Mouse (Mus musculus) limb, embryonic 14.5 days (tissue): ENCODE measurements at regions not wholly inside any gene's neighbourhood (a gene's known extent, or its start where the extent isn't known, plus 50 kb on each side); places are given as distances from the start of the nearest gene placed in this dataset.
A peak's percentile ranks its signal among the peaks of the same experiment; 100 is the strongest.

ENCODE experiments used
- ATAC-seq: fragments of 200-750 bp; cut with Nextera tagmentation; 2 replicates; pipeline ENCODE4 v1.8.0; 2017; ENCODE audit warnings: low read depth, moderate number of reproducible peaks, moderate TSS enrichment; ENCODE audit not compliant: low FRiP score
- DNase-seq: peaks from one replicate; pipeline ENCODE4 v3.0.0-alpha.2; 2015; ENCODE audit warnings: low spot score
- H3K27ac ChIP-seq: fragments of 300-500 bp; sonication (generic); replicated peaks from 2 replicates; pipeline ENCODE4 v1.5.1; 2014; ENCODE audit warnings: low read depth, mild to moderate bottlenecking, low read length, moderate library complexity, mixed read lengths
- H3K27me3 ChIP-seq: fragments of 300-500 bp; sonication (generic); 2 replicates; pipeline ENCODE4 v1.6.1; 2014; ENCODE audit warnings: low read length, mixed read lengths; ENCODE audit not compliant: control insufficient read depth, insufficient read depth
- H3K36me3 ChIP-seq: fragments of 300-500 bp; sonication (generic); 2 replicates; pipeline ENCODE4 v1.6.1; 2014; ENCODE audit warnings: mild to moderate bottlenecking, low read length, moderate library complexity, mixed read lengths; ENCODE audit not compliant: control insufficient read depth, insufficient read depth
- H3K4me1 ChIP-seq: fragments of 300-500 bp; sonication (generic); 2 replicates; pipeline ENCODE4 v1.6.1; 2014; ENCODE audit warnings: antibody characterized with exemption, low read length, mixed read lengths; ENCODE audit not compliant: control insufficient read depth, insufficient read depth
- H3K4me2 ChIP-seq: fragments of 300-500 bp; sonication (generic); replicated peaks from 2 replicates; pipeline ENCODE4 v1.6.1; 2014; ENCODE audit warnings: low read depth, mild to moderate bottlenecking, low read length, moderate library complexity; ENCODE audit not compliant: severe bottlenecking
- H3K4me3 ChIP-seq: fragments of 300-500 bp; sonication (generic); replicated peaks from 2 replicates; pipeline ENCODE4 v1.5.1; 2014; ENCODE audit warnings: low read length
- H3K9ac ChIP-seq: fragments of 300-500 bp; sonication (generic); 2 replicates; pipeline ENCODE4 v1.6.1; 2014; ENCODE audit warnings: mild to moderate bottlenecking, low read depth, low read length, moderate library complexity; ENCODE audit not compliant: severe bottlenecking
- H3K9me3 ChIP-seq: fragments of 300-500 bp; sonication (generic); 2 replicates; pipeline ENCODE4 v1.6.1; 2016; ENCODE audit warnings: low read length; ENCODE audit not compliant: control insufficient read depth
- POLR2A ChIP-seq: fragments of 200-500 bp; IDR thresholded peaks from 2 replicates; pipeline ENCODE4 v1.8.0; 2012; ENCODE audit warnings: inconsistent platforms, mild to moderate bottlenecking, moderate library complexity, borderline replicate concordance; ENCODE audit not compliant: insufficient read depth, insufficient read length; ENCODE audit errors: extremely low read depth
- WGBS: fragments of 180-500 bp; shearing (Covaris S2); extraction: QIAGEN DNeasy Blood & Tissue Kit; methylation state at CpG from one replicate; pipeline ENCODE4 v1.1.7; 2014; 5-methylcytosine and 5-hydroxymethylcytosine counted together

DNA sequence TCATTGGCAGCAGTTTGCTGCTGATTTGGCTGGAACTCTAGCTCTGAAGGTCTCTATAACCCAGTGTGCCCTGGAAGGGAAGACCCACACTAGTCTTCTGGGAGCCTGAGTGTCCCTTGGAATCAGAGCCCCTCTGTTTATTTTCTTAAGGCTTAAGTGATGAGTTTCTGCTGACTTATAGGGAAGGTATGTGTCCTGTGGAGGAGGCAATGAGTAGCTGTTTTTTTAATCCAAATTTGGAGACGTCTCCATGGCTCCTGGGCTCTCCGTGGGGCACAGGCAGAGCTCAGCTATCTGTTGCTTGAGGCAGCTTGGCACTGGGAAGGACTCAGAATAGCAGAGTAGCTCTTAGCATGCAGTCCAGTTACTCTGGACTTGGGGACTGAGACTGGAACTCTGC is 146.4 kb downstream of the Ttc32 start:
- Histone ChIP-seq H3K27me3 (no peaks in the 10 kb centered on the region), H3K4me3 (no peak overlapping the region), H3K9ac (no peak overlapping the region), H3K4me1 (peaks cover 4% of the 10 kb centered on the region; the same call in 1 of the 2 replicates), H3K27ac (no peak overlapping the region), H3K9me3 (no peaks in the 10 kb centered on the region), H3K4me2 (no peak overlapping the region), H3K36me3 (no peaks in the 10 kb centered on the region)
- no peak for ATAC-seq
- no peak for TF ChIP-seq POLR2A
- 42% methylated on average over 2 of the region's 2 CpGs for WGBS
- no peak for DNase-seq

DNA sequence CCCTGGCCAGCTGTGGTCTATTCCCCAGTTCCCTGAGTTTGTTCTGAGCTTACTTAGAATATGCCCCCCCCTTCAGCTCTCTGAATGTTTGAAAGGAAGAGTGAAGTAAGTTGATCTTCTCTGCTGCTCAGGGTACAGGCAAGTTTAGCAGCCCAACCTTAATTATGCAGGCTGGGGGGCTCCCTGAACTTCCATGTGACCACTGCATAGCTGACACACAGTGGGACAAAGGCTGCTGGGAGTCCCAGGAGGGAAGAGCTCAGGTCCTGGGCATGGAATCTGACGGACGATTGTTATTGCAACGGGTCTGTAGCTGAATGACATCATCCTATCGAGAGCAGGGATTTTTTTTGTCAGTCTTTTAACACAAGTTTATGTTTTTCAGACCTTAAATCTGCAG is 148.8 kb downstream of the Ttc32 start:
- Histone ChIP-seq H3K36me3 (no peaks in the 10 kb centered on the region), H3K9ac (no peak overlapping the region), H3K9me3 (no peaks in the 10 kb centered on the region), H3K4me2 (no peak overlapping the region), H3K27ac (no peak overlapping the region), H3K4me3 (no peak overlapping the region), H3K4me1 (peaks cover 4% of the 10 kb centered on the region; the same call in 1 of the 2 replicates), H3K27me3 (no peaks in the 10 kb centered on the region)
- ATAC-seq (peak; percentile 45; the same call in 1 of the 2 replicates), DNase-seq (peak; percentile 23)
- TF ChIP-seq POLR2A, result no peak
- 19% methylated on average over 4 of the region's 4 CpGs for WGBS

DNA sequence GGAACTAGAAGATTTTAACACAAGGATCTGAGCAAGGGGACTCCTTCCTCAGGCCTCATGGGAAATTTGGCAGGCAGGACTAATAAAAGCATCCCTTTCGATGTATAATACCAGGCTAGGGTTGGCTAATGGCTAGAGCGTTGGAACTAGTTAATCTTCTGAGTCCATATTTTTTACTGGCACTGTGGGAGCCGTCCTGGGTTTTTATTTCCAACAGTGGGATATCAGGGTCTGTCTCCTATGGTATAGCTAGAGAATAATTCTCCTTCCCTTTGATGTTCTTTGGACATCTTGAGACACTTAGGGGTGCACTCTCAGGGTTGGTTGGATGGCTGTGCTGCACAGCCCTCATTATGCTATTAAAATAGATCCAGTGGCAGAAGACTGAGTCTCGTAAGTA is 150.9 kb downstream of the Ttc32 start:
- ATAC-seq, result peak; percentile 60
- TF ChIP-seq POLR2A, result no peak
- DNase-seq, result peak; percentile 57

DNA sequence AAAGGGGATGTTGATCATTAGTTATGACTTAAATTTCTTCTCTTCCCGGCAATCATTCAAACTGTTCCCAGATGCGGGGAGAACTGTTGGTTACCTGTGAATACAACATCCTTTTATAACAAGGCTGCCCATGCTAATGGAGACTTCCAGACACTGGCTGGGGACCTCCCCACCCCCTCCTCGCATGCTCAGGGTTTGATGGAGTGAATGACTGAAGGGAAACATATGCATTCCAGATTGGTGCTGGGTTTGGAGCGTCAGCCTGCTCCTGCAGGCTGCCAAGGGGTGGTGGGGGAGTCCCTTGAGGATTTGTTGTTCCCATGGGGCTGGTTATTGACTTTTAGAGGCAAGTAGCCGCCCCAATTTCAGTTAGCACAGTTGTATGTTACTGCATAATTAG is 161.9 kb downstream of the Ttc32 start:
- Histone ChIP-seq H3K4me3 (no peak overlapping the region), H3K27ac (no peak overlapping the region), H3K36me3 (no peaks in the 10 kb centered on the region), H3K9ac (no peak overlapping the region), H3K4me2 (no peak overlapping the region), H3K9me3 (no peaks in the 10 kb centered on the region), H3K4me1 (no peaks in the 10 kb centered on the region), H3K27me3 (no peaks in the 10 kb centered on the region)
- no peak for TF ChIP-seq POLR2A
- 32% methylated on average over 5 of the region's 5 CpGs for WGBS
- ATAC-seq, result no peak
- no peak for DNase-seq

More for the DNA sequence above, 150.9 kb downstream of the Ttc32 start:
- Histone ChIP-seq H3K4me1 (peaks cover 4% of the 10 kb centered on the region; the same call in 1 of the 2 replicates), H3K4me2 (no peak overlapping the region), H3K9ac (no peak overlapping the region), H3K36me3 (no peaks in the 10 kb centered on the region), H3K9me3 (no peaks in the 10 kb centered on the region), H3K27me3 (no peaks in the 10 kb centered on the region), H3K4me3 (no peak overlapping the region), H3K27ac (no peak overlapping the region)
- WGBS, result 29% methylated on average over 4 of the region's 4 CpGs

DNA sequence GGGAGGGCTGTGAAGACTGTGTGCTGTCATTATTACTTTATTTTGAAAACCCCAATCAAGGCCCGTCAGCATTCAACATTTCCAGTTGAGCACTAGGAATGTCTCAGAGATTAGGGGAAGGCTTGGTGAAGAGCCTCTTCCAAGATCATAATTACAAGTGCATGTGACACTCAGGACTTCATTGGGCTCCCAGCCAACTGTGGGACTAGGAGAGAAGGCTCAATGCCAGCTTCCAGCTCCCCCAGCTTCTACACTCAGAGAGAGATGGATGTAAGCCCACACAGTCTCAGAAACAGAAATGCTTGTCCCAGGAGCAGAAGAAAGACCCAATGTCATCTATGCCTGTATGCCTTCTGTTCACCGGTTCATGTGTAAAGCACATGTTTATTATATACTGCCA is 169.5 kb downstream of the Ttc32 start:
- ATAC-seq, result no peak
- H3K27ac ChIP-seq, result no peak overlapping the region
- no peak for TF ChIP-seq POLR2A
- no peak overlapping the region for H3K4me2 ChIP-seq
- 81% methylated on average over 2 of the region's 2 CpGs for WGBS
- H3K4me1 ChIP-seq, result peaks cover 5% of the 10 kb centered on the region; the same call in 1 of the 2 replicates
- DNase-seq, result no peak
- no peaks in the 10 kb centered on the region for H3K9me3 ChIP-seq
- no peak overlapping the region for H3K4me3 ChIP-seq
- no peaks in the 10 kb centered on the region for H3K27me3 ChIP-seq
- no peak overlapping the region for H3K9ac ChIP-seq
- H3K36me3 ChIP-seq, result no peaks in the 10 kb centered on the region

DNA sequence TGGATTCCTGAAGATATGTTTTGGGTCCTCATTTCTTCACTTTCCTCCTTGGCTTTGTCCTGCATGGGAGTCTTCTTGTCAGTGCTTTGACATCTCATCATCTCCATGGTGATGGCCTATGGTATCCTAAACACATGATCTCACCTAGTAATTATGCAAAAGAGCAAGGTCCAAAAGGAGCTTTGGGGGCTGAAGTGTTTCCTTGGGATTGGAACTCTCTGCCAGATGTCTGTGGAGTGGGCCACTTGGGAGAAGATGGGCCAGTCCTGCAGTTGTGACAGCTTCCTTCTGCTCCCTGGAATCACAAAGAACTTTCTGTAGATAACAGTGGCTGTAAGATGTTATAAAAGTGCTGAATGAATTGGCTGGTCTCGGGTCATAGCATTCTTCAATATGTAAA is 182.4 kb downstream of the Ttc32 start:
- Histone ChIP-seq H3K27ac (no peak overlapping the region), H3K4me2 (no peak overlapping the region), H3K4me1 (no peaks in the 10 kb centered on the region), H3K27me3 (no peaks in the 10 kb centered on the region), H3K9ac (no peak overlapping the region), H3K36me3 (no peaks in the 10 kb centered on the region), H3K9me3 (no peaks in the 10 kb centered on the region), H3K4me3 (no peak overlapping the region)
- DNase-seq (no peak), ATAC-seq (no peak)
- no peak for TF ChIP-seq POLR2A
- 79% methylated on average over 1 of the region's 1 CpGs for whole genome bisulfite sequencing
